ENCODE assay signal across 17 mouse cellular contexts in the genomic region with DNA sequence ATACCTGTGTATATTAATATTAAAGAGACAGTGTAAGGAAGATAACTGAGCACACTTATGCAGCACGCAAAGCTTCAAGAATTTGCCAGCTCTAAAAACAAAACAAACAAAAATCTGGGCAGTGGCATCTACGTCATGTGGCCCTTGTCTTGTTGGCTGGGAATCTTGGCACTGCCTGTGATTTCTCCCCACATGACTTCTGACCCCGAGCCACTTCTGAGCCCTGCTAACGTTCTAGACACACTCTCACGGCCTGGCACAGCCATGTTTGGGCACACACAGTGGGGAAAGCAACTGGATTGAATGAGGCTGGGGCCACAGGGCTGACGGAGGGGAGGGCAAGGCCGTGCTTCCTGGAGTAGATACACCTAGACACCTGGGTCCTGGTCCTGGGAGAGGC. TPM values are rescaled to one million over a fixed set of nuclear protein-coding genes. Genes with fewer than 3 reads are reported as not detected.
DNase-seq lines count a peak whose midpoint lies in the region; ATAC-seq and TF ChIP-seq lines count a peak whose summit lies in the region.
"Had no signal": no experiment of that assay in that cellular context is flagged by ENCODE, and none has a peak within 500 bp of the region (broad histone marks: within the 10 kb centered on the region; RNA-seq: fewer than 3 reads in every experiment).

No protein-coding gene starts in this region.

- peak; percentile 30; the same call in 1 of the 2 replicates for TF ChIP-seq EP300 in heart, postnatal 0 days (IDR thresholded peaks at IDR 0.05; ENCODE audit: low read depth)

- no peaks in the 10 kb centered on the region for H3K27me3 ChIP-seq in heart, postnatal 0 days (ENCODE audit: control insufficient read depth, insufficient read depth, low read length)
- H3K27me3 ChIP-seq: limb, embryonic 15.5 days had no signal

- H3K4me1 ChIP-seq in heart, postnatal 0 days (ENCODE audit: control insufficient read depth, insufficient read depth), result peaks cover 20% of the 10 kb centered on the region; the same call in 1 of the 2 replicates
- H3K4me1 ChIP-seq: limb, embryonic 15.5 days had no signal

- DNase-seq in heart, adult 8-10 months (ENCODE audit: low spot score), result peak; percentile 63
- DNase-seq in heart, postnatal 25 days (ENCODE audit: low spot score), result no peak
- peak; percentile 41 to 77 for DNase-seq in heart, adult 9 months (ENCODE audit: low spot score in 2 of 2)
- DNase-seq in heart, postnatal 0 days (ENCODE audit: low spot score), result peak; percentile 28
- DNase-seq in lung, postnatal 10 days, result peak; percentile 63
- DNase-seq in layer of hippocampus, adult 9-10 months (ENCODE audit: low spot score), result no peak
- DNase-seq in urinary bladder, postnatal 14 days (ENCODE audit: low spot score), result no peak
- DNase-seq: cerebellum, adult 8-10 months; embryo, embryonic 11 days; gastrocnemius, postnatal 36 days; midbrain, embryonic 14.5 days; thymus, adult 18-20 months had no signal

- 38% methylated on average over 7 of the region's 7 CpGs for WGBS in heart, postnatal 0 days

- no peak for TF ChIP-seq CTCF in heart, postnatal 0 days (IDR thresholded peaks at IDR 0.05; ENCODE audit: low read depth)

- ATAC-seq in heart, postnatal 0 days (ENCODE audit: insufficient read depth, low read depth), result peak; percentile 70
- ATAC-seq: hindbrain, postnatal 0 days had no signal

- H3K4me2 ChIP-seq in heart, postnatal 0 days (ENCODE audit: low read depth, low read length), result no peak overlapping the region
- H3K4me2 ChIP-seq: limb, embryonic 15.5 days had no signal

- H3K4me3 ChIP-seq in heart, postnatal 0 days (ENCODE audit: low read depth, low read length), result no peak overlapping the region
- H3K4me3 ChIP-seq: layer of hippocampus, adult 2 months; limb, embryonic 15.5 days had no signal

- peak overlapping the region; percentile 78 for H3K27ac ChIP-seq in heart, postnatal 0 days (ENCODE audit: low read depth)
- H3K27ac ChIP-seq: hindbrain, postnatal 0 days; layer of hippocampus, adult 2 months; limb, embryonic 15.5 days; macrophage had no signal

- no peak overlapping the region for H3K9ac ChIP-seq in heart, postnatal 0 days (replicated peaks; ENCODE audit: low read depth, low read length)
- H3K9ac ChIP-seq: limb, embryonic 15.5 days had no signal

- H3K36me3 ChIP-seq in heart, postnatal 0 days (replicated peaks; ENCODE audit: control insufficient read depth, insufficient read depth, low read length), result peaks cover 57% of the 10 kb centered on the region
- H3K36me3 ChIP-seq: limb, embryonic 15.5 days had no signal

- intact Hi-C loops in heart, postnatal 25 days (cut with DNase I), result no loop called here

- H3K9me3 ChIP-seq in heart, postnatal 0 days (replicated peaks; ENCODE audit: control insufficient read depth, low read length), result no peaks in the 10 kb centered on the region
- H3K9me3 ChIP-seq: limb, embryonic 15.5 days had no signal

RNA-seq across cellular contexts. Expression of gene Adprhl1, which starts 13.3 kb away (rescaled TPM):
- total RNA-seq in heart, adult 8-10 months (2022), result 100 to 1,000 TPM; 586 to 686 (median 600) TPM
- 100 to 1,000 TPM; 515 to 520 TPM for total RNA-seq in heart, postnatal 25 days (2021)
- 252 and 255 TPM in 2 replicates for total RNA-seq in heart, postnatal 0 days (2014; rRNA removed; ENCODE audit: low replicate concordance)
- polyA plus RNA-seq in heart, postnatal 0 days (2015; fragmentation: Nextera tagmentation; extraction: Ambion mirVana), result 317 and 337 TPM in 2 replicates
- total RNA-seq: hindbrain, postnatal 0 days; MEL had no signal
- polyA plus RNA-seq: midbrain, embryonic 14.5 days had no signal

RNA-seq across cellular contexts. Expression of gene Grtp1, which starts 40.3 kb away (rescaled TPM):
- 1 to 10 TPM; 3.7 to 6.6 (median 4.6) TPM for total RNA-seq in heart, adult 8-10 months (2022)
- total RNA-seq in heart, postnatal 25 days (2021), result 1 to 10 TPM; 4.1 to 5.2 TPM
- 4.4 and 9.9 TPM in 2 replicates for total RNA-seq in heart, postnatal 0 days (2014; rRNA removed; ENCODE audit: low replicate concordance)
- 10.0 and 11.9 TPM in 2 replicates for polyA plus RNA-seq in heart, postnatal 0 days (2015; fragmentation: Nextera tagmentation; extraction: Ambion mirVana)

RNA-seq across cellular contexts. Expression of gene Dcun1d2, which starts 47.2 kb away (rescaled TPM):
- total RNA-seq in heart, adult 8-10 months (2022), result 10 to 100 TPM; 67.1 to 79.4 (median 73.3) TPM
- total RNA-seq in heart, postnatal 25 days (2021), result 10 to 100 TPM; 57.3 to 57.4 TPM
- 31.8 and 37.7 TPM in 2 replicates for total RNA-seq in heart, postnatal 0 days (2014; rRNA removed; ENCODE audit: low replicate concordance)
- polyA plus RNA-seq in heart, postnatal 0 days (2015; fragmentation: Nextera tagmentation; extraction: Ambion mirVana), result 27.8 and 30.5 TPM in 2 replicates

RNA-seq across cellular contexts. Expression of gene Tmco3, which starts 47.3 kb away (rescaled TPM):
- total RNA-seq in heart, adult 8-10 months (2022), result 10 to 100 TPM; 28.3 to 38.8 (median 33.8) TPM
- 10 to 100 TPM; 25.3 to 29.8 TPM for total RNA-seq in heart, postnatal 25 days (2021)
- 9.0 and 10.8 TPM in 2 replicates for total RNA-seq in heart, postnatal 0 days (2014; rRNA removed; ENCODE audit: low replicate concordance)
- polyA plus RNA-seq in heart, postnatal 0 days (2015; fragmentation: Nextera tagmentation; extraction: Ambion mirVana), result 16.7 and 18.3 TPM in 2 replicates

Comparison
In these comparisons a context has a peak if more than half of its experiments do, and no peak if none do; other contexts are left out.
1. DNase-seq: peak in heart, adult 8-10 months (single experiment), heart, adult 9 months (2 of 2), heart, postnatal 0 days (single experiment) and lung, postnatal 10 days (single experiment); none in heart, postnatal 25 days (single experiment), layer of hippocampus, adult 9-10 months (single experiment) and urinary bladder, postnatal 14 days (single experiment).